Mouse (Mus musculus) embryonic facial prominence, embryonic 14.5 days (tissue): ENCODE measurements at regions not wholly inside any gene's neighbourhood (a gene's known extent, or its start where the extent isn't known, plus 50 kb on each side); places are given as distances from the start of the nearest gene placed in this dataset. TPM values are rescaled to one million over a fixed set of nuclear protein-coding genes. Genes with fewer than 3 reads are reported as not detected.
"Not testable (repeated sequence)": the region's sequence is repeated elsewhere in the genome, so short reads cannot be mapped to it uniquely, and the experiment has no call there.

Experiments
- ATAC-seq: fragments of 200-750 bp; cut with Nextera tagmentation; 2 replicates; pipeline ENCODE4 v1.8.0; 2017; ENCODE audit warnings: low read depth, moderate number of reproducible peaks, moderate TSS enrichment
- DNase-seq: peaks from one replicate; pipeline ENCODE4 v3.0.0-alpha.2; 2015; ENCODE audit warnings: low spot score
- H3K27ac ChIP-seq: fragments of 300-500 bp; sonication (generic); replicated peaks from 2 replicates; pipeline ENCODE4 v1.5.1; 2014; ENCODE audit warnings: low read depth, mild to moderate bottlenecking, low read length, moderate library complexity
- H3K27me3 ChIP-seq: fragments of 300-500 bp; sonication (generic); replicated peaks from 2 replicates; pipeline ENCODE4 v1.6.1; 2014; ENCODE audit warnings: low read length; ENCODE audit not compliant: control insufficient read depth, insufficient read depth
- H3K36me3 ChIP-seq: fragments of 300-500 bp; sonication (generic); 2 replicates; pipeline ENCODE4 v1.6.1; 2014; ENCODE audit warnings: low read length, mixed read lengths; ENCODE audit not compliant: control insufficient read depth, insufficient read depth
- H3K4me1 ChIP-seq: fragments of 300-500 bp; sonication (generic); 2 replicates; pipeline ENCODE4 v1.6.1; 2014; ENCODE audit warnings: antibody characterized with exemption, low read length; ENCODE audit not compliant: control insufficient read depth, insufficient read depth
- H3K4me2 ChIP-seq: fragments of 300-500 bp; sonication (generic); 2 replicates; pipeline ENCODE4 v1.6.1; 2014; ENCODE audit warnings: low read depth, mild to moderate bottlenecking, low read length, moderate library complexity, mixed read lengths
- H3K4me3 ChIP-seq: fragments of 300-500 bp; sonication (generic); 2 replicates; pipeline ENCODE4 v1.5.1; 2014; ENCODE audit warnings: low read depth, mild to moderate bottlenecking, low read length
- H3K9ac ChIP-seq: fragments of 300-500 bp; sonication (generic); 2 replicates; pipeline ENCODE4 v1.6.1; 2014; ENCODE audit warnings: low read depth, mild to moderate bottlenecking, low read length, moderate library complexity, mixed read lengths
- H3K9me3 ChIP-seq: fragments of 300-500 bp; sonication (generic); 2 replicates; pipeline ENCODE4 v1.6.1; 2016; ENCODE audit warnings: low read length; ENCODE audit not compliant: control insufficient read depth
- WGBS: fragments of 180-500 bp; shearing (Covaris S2); extraction: QIAGEN DNeasy Blood & Tissue Kit; methylation state at CpG from one replicate; pipeline ENCODE4 v1.1.7; 2014; 5-methylcytosine and 5-hydroxymethylcytosine counted together
- microRNA-seq: library from miRNA; unstranded; fragments of <30 nt; microRNA quantifications from one replicate; pipeline ENCODE4, GENCODE M21; 2016; ENCODE audit warnings: borderline number of aligned reads

DNA sequence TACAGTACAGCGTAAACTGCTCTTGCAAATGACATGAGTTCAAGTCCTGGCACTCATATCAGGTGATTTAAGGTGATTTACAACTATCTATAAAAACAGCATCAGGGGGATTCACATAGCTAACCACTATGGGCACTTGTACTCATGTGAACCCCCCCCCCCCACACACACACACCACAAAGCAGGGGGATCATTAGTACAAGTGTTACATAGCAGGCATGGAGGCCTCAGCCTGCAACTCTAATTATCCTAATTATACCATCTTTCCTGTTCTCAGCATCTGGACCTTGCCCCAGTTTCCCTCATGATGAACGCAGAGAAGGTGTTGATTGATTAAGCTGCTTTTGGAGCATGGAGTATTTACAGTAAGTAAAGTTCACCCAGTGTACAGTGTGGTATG lies 773.5 kb downstream of the Trib2 start:
- DNase-seq (no peak), ATAC-seq (no peak)
- H3K9me3 ChIP-seq = no peaks in the 10 kb centered on the region
- H3K27ac ChIP-seq = no peak overlapping the region
- H3K4me3 ChIP-seq = no peak overlapping the region
- 82% methylated on average over 2 of the region's 2 CpGs for WGBS
- H3K9ac ChIP-seq = no peak overlapping the region
- no peaks in the 10 kb centered on the region for H3K36me3 ChIP-seq
- H3K27me3 ChIP-seq = no peaks in the 10 kb centered on the region
- H3K4me1 ChIP-seq = no peaks in the 10 kb centered on the region
- no peak overlapping the region for H3K4me2 ChIP-seq

DNA sequence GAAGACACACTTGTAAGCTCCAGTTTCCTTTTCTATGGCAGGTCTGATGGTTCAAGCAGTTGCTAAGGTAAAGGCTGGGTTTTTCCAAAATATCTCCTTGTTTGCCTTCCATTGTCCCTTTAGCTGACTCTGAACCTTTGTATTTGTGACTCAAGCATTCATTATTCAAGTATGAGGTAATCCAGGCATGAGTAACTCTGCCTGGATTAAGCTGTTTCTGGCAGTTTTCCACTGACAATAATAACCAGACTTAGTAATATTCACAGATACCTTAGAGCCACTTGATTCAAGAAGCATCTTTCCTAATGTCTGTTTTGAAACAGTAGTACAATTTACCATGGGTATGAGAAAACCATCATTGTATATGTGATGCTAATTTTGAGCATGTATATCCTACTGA lies 805.6 kb downstream of the Trib2 start:
- Histone ChIP-seq H3K9ac (no peak overlapping the region), H3K27ac (no peak overlapping the region), H3K9me3 (no peaks in the 10 kb centered on the region), H3K36me3 (no peaks in the 10 kb centered on the region), H3K4me3 (no peak overlapping the region), H3K27me3 (no peaks in the 10 kb centered on the region), H3K4me1 (no peaks in the 10 kb centered on the region), H3K4me2 (no peak overlapping the region)
- ATAC-seq = no peak
- no peak for DNase-seq

DNA sequence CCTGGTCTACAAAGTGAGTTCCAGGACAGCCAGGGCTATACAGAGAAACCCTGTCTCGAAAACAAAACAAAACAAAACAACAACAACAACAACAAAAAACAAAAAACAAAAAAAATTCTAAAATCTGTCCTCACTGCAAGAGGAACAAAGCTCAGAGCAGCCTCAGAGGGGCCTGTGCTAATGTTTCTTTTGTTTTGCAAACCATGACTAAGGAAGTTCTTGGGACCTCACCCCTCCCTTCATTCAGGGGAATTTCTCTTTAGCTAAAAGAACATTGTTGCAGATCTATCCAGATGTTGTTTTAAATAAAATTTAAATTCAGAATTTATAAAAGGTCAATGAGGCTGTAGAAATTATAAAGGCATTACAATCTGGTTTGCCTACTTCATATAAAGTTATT lies 814.3 kb downstream of the Trib2 start:
- H3K9me3 ChIP-seq, ATAC-seq, H3K27me3 ChIP-seq, H3K4me3 ChIP-seq, H3K4me1 ChIP-seq, H3K27ac ChIP-seq, H3K4me2 ChIP-seq, H3K9ac ChIP-seq, DNase-seq, H3K36me3 ChIP-seq: not testable (repeated sequence)
- WGBS = 55% methylated on average over 1 of the region's 1 CpGs

Small RNA genes lying in the stretch of these regions (microRNA-seq; reads per million reads assigned to microRNA genes)
- not detected for gene Gm27682
